Mouse (Mus musculus) heart, adult 9 months (tissue): Measurements from ENCODE around the gene Tmem80.

Source experiments
- DNase-seq, 2 experiments: peaks; one replicate each; pipeline ENCODE4 v3.0.0; 2022; ENCODE audit warnings: low spot score in 2 of 2

Tmem80 gene

DNA sequence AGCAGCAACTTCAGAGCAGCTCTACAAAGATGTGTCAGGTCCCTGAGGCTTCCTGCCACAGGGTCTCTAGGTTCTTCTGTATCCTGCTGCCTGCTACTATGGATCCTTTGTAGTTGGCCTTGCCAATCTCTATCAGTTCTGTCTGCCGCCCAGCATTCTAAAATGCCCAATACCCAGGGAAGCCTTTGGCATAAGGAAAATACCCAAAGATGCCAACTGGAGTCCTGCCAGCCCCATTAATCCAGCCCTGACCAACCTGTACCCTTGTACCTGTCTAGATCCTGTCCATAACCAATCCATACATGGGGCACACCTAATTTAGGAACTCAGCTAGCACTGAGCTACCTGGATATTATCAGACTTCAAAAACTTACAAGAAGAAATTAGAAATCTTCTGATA lies 2.9 kb upstream of the Tmem80 start:
- DNase-seq = no peak

DNA sequence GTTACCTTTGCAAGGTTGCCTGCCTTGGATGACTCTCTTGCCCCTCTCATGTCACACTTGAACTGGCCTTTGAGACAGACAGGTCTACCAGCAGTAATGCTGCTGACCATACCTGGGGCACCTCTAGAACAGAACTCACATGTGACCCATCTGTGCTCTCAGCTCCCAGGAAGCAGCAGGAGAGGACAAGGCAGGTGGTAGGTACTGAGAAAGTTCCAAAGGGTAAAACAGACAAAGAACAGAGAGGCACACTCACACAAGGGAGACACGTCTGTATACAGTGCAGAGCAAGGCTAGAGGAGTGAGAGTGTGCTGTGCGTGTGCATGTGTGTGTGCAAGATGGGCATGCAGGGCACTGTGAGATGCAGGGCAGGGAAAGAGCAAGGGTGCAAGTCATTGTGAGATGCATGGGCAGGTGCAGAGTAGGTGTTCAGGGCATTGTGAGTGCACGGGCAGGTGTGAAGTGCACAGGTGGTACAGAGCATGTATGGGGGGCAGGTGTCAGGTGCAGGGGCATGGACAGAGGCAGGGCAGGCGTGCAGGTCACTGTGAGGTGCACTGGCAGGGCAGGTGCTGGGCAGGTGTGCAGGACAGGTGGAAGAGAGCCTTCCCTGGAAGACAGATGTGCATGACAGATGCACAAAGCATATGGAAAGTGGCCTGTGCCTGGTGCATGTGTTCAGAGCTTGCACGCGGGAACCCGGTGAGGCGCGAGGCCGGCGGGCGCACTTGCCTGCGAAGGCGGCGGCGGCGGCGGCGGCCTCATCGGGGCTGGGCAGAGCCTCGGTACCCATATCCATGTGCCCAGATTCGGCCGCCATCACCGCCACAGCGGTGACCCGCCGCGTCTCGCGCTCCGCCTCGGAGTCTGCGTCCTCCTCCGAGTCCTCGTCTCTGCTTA lies 743 bp upstream of the Tmem80 start:
- peak; percentile 14 to 21 for DNase-seq

DNA sequence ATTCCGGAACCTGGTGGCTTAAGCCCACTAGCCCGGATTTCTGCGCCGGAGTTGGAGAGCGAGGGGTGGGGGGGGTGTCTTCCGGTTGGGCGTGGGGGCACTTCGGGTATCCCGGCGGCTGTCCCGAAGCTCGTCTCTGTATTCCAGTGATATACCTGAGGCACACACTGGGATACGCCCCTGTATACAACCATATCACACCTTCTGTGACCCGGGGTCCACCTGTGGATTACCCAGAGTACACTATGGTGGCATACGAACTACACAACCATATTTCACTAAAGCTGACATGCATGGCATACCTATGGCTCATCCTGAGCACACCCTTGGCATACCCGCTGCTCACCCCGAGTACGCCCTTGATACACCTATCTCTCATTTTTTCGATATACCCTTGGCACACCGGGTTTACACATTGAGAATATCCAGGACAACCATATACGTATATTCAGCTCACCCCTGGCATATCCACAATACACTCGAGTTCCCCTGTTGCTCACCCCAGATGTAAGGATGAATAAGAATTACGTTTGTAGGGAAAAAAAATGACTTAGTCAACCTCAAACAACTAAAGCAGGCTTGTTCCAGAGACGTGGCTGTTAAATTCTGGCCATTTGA lies 943 bp downstream of the Tmem80 start:
- DNase-seq = no peak

DNA sequence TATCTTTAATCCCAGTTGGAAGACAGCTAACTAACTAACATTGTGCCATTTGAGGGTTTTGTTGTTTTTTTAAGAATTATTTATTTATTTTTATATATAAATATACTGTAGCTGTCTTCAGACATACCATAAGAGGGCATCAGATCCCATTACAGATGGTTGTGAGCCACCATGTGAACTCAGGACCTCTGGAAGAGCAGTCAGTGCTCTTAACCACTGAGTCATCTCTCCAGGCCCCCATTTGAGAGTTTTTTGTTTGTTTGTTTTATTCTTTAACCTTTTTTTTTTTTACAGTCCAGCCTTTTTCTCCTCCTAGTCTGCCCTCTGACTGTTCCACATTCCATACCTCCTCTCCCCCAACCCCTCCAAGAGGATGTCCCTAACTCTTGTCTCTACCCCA lies 3.2 kb downstream of the Tmem80 start:
- DNase-seq = no peak

DNA sequence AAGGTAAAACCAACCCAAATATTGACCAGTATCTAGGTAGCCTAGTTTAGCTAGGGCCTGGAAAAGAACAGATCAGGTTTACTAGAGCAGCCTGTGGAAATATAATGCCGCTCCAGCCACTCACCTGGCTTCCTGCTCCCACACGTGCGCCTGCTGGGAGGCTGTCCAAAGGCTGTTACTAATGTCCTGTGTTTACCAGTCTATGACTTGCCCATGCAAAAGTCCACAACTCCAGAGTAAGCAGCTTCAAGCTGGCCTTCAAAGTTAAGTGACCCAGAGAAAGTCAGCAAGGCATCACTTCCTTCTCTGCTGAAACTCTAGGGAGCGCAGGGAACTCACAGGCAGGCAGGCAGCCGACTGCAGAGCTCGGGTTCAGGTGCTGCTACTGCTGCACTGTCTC lies 4.5 kb downstream of the Tmem80 start:
- DNase-seq = no peak

DNA sequence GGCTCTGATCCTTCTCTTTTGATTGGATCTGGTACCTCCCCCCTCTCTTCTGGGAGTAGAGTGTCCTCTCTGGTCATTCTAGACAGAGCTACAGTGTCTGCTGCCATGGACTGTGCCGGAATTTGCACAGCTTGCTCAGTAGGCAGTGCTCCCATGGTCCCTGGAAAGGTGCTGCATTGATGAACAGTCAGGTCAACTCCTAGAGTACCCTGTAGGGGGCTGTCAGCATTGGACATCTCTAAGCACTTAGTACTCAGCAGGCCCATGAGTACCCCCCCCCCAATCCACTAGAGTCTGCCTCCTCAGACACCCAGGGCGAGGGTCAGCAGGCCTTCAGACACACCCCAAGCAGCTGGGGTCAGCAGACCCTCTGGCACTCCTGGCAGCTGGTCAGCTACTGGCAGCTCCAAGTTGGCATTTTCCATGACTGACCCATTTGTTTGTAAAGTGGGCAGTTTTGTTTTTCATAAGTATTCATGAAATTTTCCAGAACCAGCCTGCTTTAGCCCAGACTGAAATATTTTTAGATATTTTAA lies 7.6 kb downstream of the Tmem80 start:
- no peak for DNase-seq

DNA sequence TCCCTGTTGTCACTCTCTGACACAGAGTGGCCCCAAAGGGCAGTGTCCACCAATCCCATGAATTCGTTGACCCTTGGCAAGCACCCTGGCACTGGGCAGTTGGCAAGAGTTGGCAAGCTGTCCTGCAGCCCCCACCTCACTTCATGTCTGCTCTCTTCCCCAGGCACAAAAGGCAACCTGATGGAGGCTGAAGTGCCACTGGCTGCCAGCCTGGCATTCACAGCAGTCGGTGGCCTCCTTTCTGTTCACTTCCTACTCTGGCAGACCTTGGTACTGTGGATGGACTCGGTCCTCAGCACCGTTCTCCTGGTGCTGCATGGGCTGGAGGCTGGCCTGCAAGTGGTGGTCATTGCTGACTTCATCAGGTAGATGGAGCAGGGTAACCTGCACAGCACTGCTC lies 8.1 kb downstream of the Tmem80 start:
- DNase-seq = no peak

GRCm38 (mm10) chr7:141336296-141336695 lies 8.8 kb downstream of the Tmem80 start:
- DNase-seq = no peak

- DNase-seq = no peak
Measured at GRCm38 (mm10) chr7:141337716-141338416, 10.3 kb downstream of the Tmem80 start.

GRCm38 (mm10) chr7:141338576-141339131 lies 11.1 kb downstream of the Tmem80 start, which contains the start of gene Eps8l2:
TSS of gene Eps8l2 (plus strand) at chr7:141338880.
- no peak for DNase-seq

GRCm38 (mm10) chr7:141339215-141339920 lies 11.8 kb downstream of the Tmem80 start:
- no peak for DNase-seq

DNA sequence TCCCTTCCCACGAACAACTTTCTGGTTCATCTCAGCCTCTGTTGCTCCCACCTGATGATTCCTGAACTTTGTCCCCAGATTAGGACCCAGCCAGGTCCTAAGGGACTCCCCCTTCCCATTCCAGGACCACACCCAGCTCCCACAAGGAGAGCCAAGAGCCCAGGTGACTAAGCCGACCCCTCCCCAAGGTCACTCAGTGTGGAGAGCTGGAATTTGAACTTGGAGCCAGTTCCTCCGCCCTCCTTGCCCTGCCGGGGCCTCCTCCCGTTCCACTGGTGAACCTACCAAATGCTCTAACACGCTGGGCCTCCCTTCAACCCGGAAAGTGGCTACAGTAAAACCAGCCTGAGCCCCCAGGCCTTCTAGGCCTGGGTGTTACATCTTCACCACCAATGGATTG lies 12.5 kb downstream of the Tmem80 start:
- no peak for DNase-seq

DNA sequence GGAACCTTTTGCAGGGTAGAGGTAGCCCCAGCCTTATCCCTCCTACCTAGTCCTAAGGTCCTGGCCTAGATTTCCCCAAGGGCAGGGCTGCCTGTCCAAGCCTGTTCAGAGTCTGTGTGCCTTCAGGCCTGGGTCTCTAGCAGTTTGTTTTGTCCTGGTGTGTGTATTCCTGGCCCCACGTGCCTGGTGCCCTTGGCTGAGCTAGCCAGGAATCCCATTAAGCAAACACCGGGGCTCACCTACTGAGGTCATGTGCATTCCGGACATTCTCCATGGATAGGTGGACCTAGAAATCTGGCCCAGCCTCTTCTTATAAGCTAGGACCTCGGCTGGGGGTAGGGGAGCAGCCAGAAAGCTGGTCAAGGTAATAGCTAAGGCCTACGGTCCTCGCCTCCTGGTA lies 12.9 kb downstream of the Tmem80 start:
- no peak for DNase-seq

- no peak for DNase-seq
Measured at GRCm38 (mm10) chr7:141341689-141342226, 14.2 kb downstream of the Tmem80 start.

DNA sequence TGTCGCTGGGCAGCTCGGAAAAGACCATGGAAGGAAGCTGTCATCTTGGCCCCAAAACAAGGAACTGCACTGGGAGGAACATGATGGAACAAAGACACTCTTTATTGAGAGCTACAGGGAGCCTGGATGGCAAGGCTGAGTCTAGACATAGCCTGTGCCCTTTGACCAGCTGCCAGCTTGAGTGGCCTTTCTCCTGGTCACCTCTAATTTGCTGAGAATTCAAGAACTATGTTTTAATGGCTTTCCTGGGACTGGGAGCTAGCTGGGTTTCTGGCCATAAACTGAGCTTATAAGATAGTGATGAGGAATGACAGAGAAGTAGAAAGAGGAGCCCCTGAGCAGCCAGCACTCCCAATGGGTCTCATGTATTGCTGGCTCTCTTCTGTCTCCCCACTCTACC lies 15.7 kb downstream of the Tmem80 start:
- DNase-seq = no peak

DNA sequence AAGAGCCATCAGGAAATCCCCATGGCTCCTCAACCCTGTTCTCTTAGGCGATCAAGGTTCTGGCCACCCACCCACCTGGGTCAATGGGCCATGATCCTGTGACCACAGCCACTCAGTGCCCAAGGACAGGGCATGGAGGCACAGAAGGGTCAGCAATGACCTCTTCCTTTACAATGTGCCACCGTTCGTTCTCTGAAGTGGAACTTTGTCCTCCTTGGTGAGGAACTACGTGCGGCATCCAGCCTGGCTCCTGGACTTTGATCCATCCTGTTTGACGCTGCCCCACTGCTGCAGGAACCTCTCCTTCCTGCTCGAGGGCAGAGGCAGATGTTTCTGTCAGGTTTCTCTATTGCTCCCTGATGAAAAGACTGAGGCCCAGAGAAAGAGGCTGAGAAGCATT lies 16.2 kb downstream of the Tmem80 start:
- DNase-seq = no peak

DNA sequence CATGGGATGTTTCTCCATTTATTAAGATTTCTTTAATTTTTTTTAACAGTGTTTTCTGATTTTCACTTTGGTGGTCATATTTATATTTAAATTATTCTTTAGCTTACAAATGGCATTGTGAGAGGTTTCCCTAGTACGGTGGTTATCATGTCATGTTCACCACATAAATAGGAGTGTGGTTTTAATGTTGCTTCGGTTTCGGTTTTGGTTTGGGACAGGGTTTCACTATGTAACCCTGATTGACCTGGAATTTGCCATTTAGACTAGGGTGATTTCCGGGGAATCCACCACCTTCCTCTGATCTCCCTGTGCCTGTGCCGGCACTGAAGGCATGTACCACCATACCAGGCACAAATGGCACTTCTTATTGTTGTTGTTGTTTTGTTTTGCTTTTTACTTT lies 17.2 kb downstream of the Tmem80 start:
- DNase-seq = no peak

GRCm38 (mm10) chr7:141351061-141351460 lies 23.5 kb downstream of the Tmem80 start:
- DNase-seq = no peak

DNA sequence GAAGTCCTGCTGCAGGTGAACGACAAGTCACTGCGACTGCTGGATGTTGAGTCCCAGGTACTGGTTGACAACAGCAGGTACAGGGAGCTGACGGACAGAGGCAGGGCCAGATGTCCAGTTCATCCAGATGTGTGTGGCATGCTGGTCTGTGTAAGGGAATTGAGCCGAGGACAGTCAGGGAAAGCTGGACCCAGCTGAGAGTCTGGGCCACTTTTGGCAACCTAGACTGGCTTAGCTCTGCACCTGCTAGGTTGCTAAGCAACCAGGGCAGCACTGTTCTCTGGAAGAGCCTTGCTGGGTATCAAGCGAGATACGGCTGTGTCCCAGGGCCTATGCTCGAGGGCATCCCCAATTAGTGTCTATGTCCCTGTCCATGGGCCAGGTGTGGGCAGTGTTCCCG lies 27.5 kb downstream of the Tmem80 start:
- DNase-seq = no peak

DNA sequence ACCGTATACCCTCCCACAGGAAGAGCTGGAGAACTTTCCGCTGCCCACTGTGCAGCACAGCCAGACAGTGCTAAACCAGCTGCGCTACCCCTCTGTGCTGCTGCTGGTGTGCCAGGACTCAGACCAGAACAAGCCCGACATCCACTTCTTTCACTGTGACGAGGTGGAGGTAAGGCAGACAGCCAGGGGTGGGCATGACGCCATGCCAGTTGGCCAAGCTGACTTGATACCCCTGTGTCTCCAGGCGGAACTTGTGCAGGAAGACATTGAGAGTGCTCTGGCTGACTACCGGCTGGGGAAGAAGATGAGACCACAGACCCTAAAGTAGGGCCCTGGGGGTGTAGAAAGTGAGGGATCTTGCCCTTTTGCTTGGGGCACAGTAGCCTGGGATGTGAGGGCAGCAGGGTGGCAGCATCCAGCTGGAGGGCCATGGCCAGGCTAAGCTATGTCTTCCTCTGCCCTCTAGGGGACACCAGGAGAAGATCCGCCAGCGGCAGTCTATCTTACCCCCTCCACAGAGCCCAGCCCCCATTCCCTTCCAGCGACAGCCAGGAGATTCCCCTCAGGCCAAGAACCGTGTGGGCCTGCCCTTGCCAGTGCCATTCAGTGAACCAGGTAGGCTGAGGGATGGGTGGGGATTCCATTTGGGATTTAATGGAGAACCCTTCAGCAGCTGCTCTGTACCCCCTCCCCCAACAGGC lies 28.2 kb downstream of the Tmem80 start:
- DNase-seq = no peak

DNA sequence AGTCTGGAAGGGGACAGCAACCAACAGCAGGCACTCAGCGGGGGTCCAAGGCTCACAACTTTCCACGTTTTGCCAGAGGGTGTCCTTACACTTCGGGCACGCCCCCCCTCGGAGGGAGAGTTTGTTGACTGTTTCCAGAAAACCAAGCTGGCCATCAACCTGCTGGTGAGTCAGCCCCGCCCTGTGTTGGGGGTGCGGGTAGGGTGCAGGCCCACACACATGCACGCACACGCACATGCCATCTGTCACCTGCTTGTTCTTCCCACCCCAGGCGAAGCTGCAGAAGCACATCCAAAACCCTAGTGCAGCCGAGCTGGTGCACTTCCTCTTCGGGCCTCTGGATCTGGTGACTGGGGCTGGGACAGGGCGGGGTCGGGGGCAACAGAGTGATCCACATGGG lies 29.4 kb downstream of the Tmem80 start:
- DNase-seq = no peak
